ENCODE assay signal across 9 mouse cellular contexts in genomic region chr3:155092081-155092480, GRCm38 (mm10). TPM values are rescaled to one million over a fixed set of nuclear protein-coding genes. Genes with fewer than 3 reads are reported as not detected.
DNase-seq lines count a peak whose midpoint lies in the region; ATAC-seq and TF ChIP-seq lines count a peak whose summit lies in the region.
"Had no signal": no experiment of that assay in that cellular context is flagged by ENCODE, and none has a peak within 500 bp of the region (broad histone marks: within the 10 kb centered on the region; RNA-seq: fewer than 3 reads in every experiment).

No protein-coding gene starts in this region.

- no peak overlapping the region for H3K9ac ChIP-seq in lung, embryonic 15.5 days
- no peak overlapping the region for H3K9ac ChIP-seq in limb, embryonic 12.5 days (replicated peaks)
- H3K9ac ChIP-seq in neural tube, embryonic 14.5 days (replicated peaks; ENCODE audit: low read depth, low read length): no peak overlapping the region

- no peak for DNase-seq in lung, postnatal 10 days
- no peak for DNase-seq in right cerebral cortex, adult 2 months (ENCODE audit: low spot score in 2 of 2)
- no peak for DNase-seq in kidney, postnatal 14 days
- no peak for DNase-seq in layer of hippocampus, adult 9-11 months
- DNase-seq: lung, adult 2 months had no signal

- no peak for ATAC-seq in lung, embryonic 15.5 days (ENCODE audit: borderline replicate concordance, extremely low read depth, low FRiP score, low TSS enrichment)
- ATAC-seq in limb, embryonic 12.5 days (ENCODE audit: insufficient number of reproducible peaks, insufficient read depth, low FRiP score, low TSS enrichment, low read depth): no peak
- no peak for ATAC-seq in neural tube, embryonic 14.5 days (ENCODE audit: low read depth)

- H3K36me3 ChIP-seq in lung, embryonic 15.5 days: peaks cover 8% of the 10 kb centered on the region
- H3K36me3 ChIP-seq in limb, embryonic 12.5 days: peaks cover 16% of the 10 kb centered on the region
- H3K36me3 ChIP-seq in neural tube, embryonic 14.5 days (ENCODE audit: control insufficient read depth, insufficient read depth, low read length): peaks cover 11% of the 10 kb centered on the region

- peaks cover 2% of the 10 kb centered on the region; the same call in 1 of the 2 replicates for H3K4me1 ChIP-seq in lung, embryonic 15.5 days
- H3K4me1 ChIP-seq in embryonic fibroblast, embryonic 13.5 days (ENCODE audit: control insufficient read depth, insufficient read depth, low read length): no peaks in the 10 kb centered on the region
- H3K4me1 ChIP-seq in limb, embryonic 12.5 days (replicated peaks): no peaks in the 10 kb centered on the region; the same call in 1 of the 2 replicates
- 0 out of 2 replicates have a peak, but pooled peaks cover 3% of the 10 kb centered on the region for H3K4me1 ChIP-seq in neural tube, embryonic 14.5 days (ENCODE audit: control insufficient read depth, insufficient read depth, low read length)

- 88% methylated on average over 6 of the region's 6 CpGs for WGBS in lung, embryonic 15.5 days
- 92% methylated on average over 6 of the region's 6 CpGs for WGBS in limb, embryonic 12.5 days
- WGBS in neural tube, embryonic 14.5 days: 94% methylated on average over 6 of the region's 6 CpGs

- TF ChIP-seq POLR2A in embryonic fibroblast, embryonic 13.5 days (IDR thresholded peaks at IDR 0.05; ENCODE audit: low read depth, low read length): no peak

- no peaks in the 10 kb centered on the region for H3K9me3 ChIP-seq in lung, embryonic 15.5 days
- no peaks in the 10 kb centered on the region for H3K9me3 ChIP-seq in limb, embryonic 12.5 days
- no peaks in the 10 kb centered on the region for H3K9me3 ChIP-seq in neural tube, embryonic 14.5 days (ENCODE audit: control insufficient read depth, low read length)

- H3K27me3 ChIP-seq in lung, embryonic 15.5 days: no peaks in the 10 kb centered on the region
- H3K27me3 ChIP-seq in limb, embryonic 12.5 days: no peaks in the 10 kb centered on the region
- no peaks in the 10 kb centered on the region for H3K27me3 ChIP-seq in neural tube, embryonic 14.5 days (ENCODE audit: control insufficient read depth, insufficient read depth, low read length)

- TF ChIP-seq CTCF in embryonic fibroblast, embryonic 13.5 days (IDR thresholded peaks at IDR 0.05; ENCODE audit: borderline replicate concordance, insufficient read depth, low read length): no peak

- peak overlapping the region; percentile 70 for H3K4me3 ChIP-seq in lung, embryonic 15.5 days
- H3K4me3 ChIP-seq in embryonic fibroblast, embryonic 13.5 days (ENCODE audit: insufficient read depth, low read length): peak overlapping the region; percentile 34
- H3K4me3 ChIP-seq in limb, embryonic 12.5 days (replicated peaks): peak overlapping the region; percentile 61; the same call in 1 of the 2 replicates
- H3K4me3 ChIP-seq in neural tube, embryonic 14.5 days (ENCODE audit: low read depth, low read length): peak overlapping the region; percentile 44

- peak overlapping the region; percentile 67 for H3K4me2 ChIP-seq in lung, embryonic 15.5 days
- peak overlapping the region; percentile 65 for H3K4me2 ChIP-seq in limb, embryonic 12.5 days
- H3K4me2 ChIP-seq in neural tube, embryonic 14.5 days (ENCODE audit: low read depth, low read length): peak overlapping the region; percentile 62; the same call in 1 of the 2 replicates

- H3K27ac ChIP-seq in lung, embryonic 15.5 days: no peak overlapping the region
- H3K27ac ChIP-seq in embryonic fibroblast, embryonic 13.5 days (ENCODE audit: insufficient read depth, low read length): no peak overlapping the region
- H3K27ac ChIP-seq in limb, embryonic 12.5 days: no peak overlapping the region
- no peak overlapping the region for H3K27ac ChIP-seq in neural tube, embryonic 14.5 days (ENCODE audit: low read depth, low read length)

RNA-seq across cellular contexts. Expression of gene Fpgt, which starts 1.1 kb away (rescaled TPM):
- polyA plus RNA-seq in lung, embryonic 15.5 days (2015; fragmentation: Nextera tagmentation; extraction: Ambion mirVana): 12.3 and 15.3 TPM in 2 replicates
- 21.5 and 29.0 TPM in 2 replicates for polyA plus RNA-seq in embryonic fibroblast, embryonic 13.5 days (2011; ENCODE audit: insufficient read length, low read depth, missing spikeins)
- 14.3 and 16.8 TPM in 2 replicates for polyA plus RNA-seq in limb, embryonic 12.5 days (2016; fragmentation: Nextera tagmentation; extraction: Ambion mirVana)
- polyA plus RNA-seq in neural tube, embryonic 14.5 days (2014; fragmentation: Nextera tagmentation; extraction: Ambion mirVana): 21.9 and 26.1 TPM in 2 replicates

RNA-seq across cellular contexts. Expression of gene Lrriq3, which starts 1.2 kb away (rescaled TPM):
- 1.1 TPM in 2 replicates for polyA plus RNA-seq in lung, embryonic 15.5 days (2015; fragmentation: Nextera tagmentation; extraction: Ambion mirVana)
- polyA plus RNA-seq in embryonic fibroblast, embryonic 13.5 days (2011; ENCODE audit: insufficient read length, low read depth, missing spikeins): 1.1 and 1.3 TPM in 2 replicates
- 0.81 and 1.3 TPM in 2 replicates for polyA plus RNA-seq in limb, embryonic 12.5 days (2016; fragmentation: Nextera tagmentation; extraction: Ambion mirVana)
- polyA plus RNA-seq in neural tube, embryonic 14.5 days (2014; fragmentation: Nextera tagmentation; extraction: Ambion mirVana): 0.66 and 1.4 TPM in 2 replicates

RNA-seq across cellular contexts. Expression of gene Tnni3k, which starts 36.9 kb away (rescaled TPM):
- 0.96 and 1.0 TPM in 2 replicates for polyA plus RNA-seq in lung, embryonic 15.5 days (2015; fragmentation: Nextera tagmentation; extraction: Ambion mirVana)
- polyA plus RNA-seq in embryonic fibroblast, embryonic 13.5 days (2011; ENCODE audit: insufficient read length, low read depth, missing spikeins): 0.74 and 3.2 TPM in 2 replicates
- not detected in 2 replicates for polyA plus RNA-seq in limb, embryonic 12.5 days (2016; fragmentation: Nextera tagmentation; extraction: Ambion mirVana)
- polyA plus RNA-seq in neural tube, embryonic 14.5 days (2014; fragmentation: Nextera tagmentation; extraction: Ambion mirVana): 0.08 and 0.15 TPM in 2 replicates
